Mouse (Mus musculus): ENCODE data around the gene Fam193a. TPM values are rescaled to one million over a fixed set of nuclear protein-coding genes. Genes with fewer than 3 reads are reported as not detected.

Fam193a gene
- polyA plus RNA-seq, 1 experiment from 2014 or later: 7.8 TPM

- Histone ChIP-seq H3K9ac (no peak overlapping the region), H3K27me3 (replicated peaks) (no peaks in the 10 kb centered on the region), H3K9me3 (replicated peaks) (peaks cover 6% of the 10 kb centered on the region; the same call in 1 of the 2 replicates), H3K4me2 (no peak overlapping the region), H3K4me1 (replicated peaks) (no peaks in the 10 kb centered on the region), H3K4me3 (no peak overlapping the region), H3K27ac (ENCODE audit: poor library complexity, severe bottlenecking) (no peak overlapping the region), H3K36me3 (peaks cover 12% of the 10 kb centered on the region)
- ATAC-seq (ENCODE audit: insufficient number of reproducible peaks, low FRiP score): no peak
- WGBS: 95% methylated on average over 5 of the region's 5 CpGs
Observed at GRCm38 (mm10) chr5:34385616-34386015, 15.9 kb downstream of the Fam193a start.

DNA sequence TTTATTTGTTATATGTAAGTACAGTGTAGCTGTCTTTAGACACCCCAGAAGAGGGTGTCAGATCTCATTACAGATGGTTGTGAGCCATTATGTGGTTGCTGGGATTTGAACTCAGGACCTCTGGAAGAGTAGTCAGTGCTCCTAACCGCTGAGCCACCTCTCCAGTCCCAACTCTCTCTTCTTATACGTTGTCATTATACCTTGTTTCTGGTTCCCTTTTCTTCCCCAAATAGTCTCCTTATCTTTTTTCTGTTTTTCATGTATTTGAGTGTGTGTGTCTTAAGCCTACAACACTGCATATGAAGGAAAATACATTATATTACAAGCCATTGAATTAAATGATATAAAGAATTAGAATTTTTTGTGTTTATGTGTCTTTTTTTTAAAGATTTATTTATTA, 17.0 kb downstream of the Fam193a start:
- peaks cover 6% of the 10 kb centered on the region; the same call in 1 of the 2 replicates for H3K9me3 ChIP-seq (replicated peaks)

DNA sequence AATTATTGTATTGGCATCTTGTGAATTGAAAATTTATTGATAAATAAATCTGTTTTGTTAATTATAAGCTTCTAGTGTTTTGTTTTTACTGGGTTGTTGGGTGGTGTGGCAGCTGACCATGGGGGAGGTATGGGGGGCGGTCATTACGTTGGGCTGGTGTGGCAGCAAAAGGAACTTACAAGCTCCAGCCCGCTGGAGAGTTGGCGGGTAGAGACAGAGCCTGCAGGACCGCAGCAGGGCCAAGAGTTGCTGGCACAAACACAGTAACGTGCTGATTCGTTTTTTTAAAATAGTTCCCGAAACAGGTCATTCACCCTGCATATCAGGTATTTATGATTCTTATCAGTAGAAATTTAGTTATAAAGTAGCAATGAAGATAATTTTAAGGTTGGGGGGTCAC, 23.5 kb downstream of the Fam193a start:
- no peak for ATAC-seq (ENCODE audit: insufficient number of reproducible peaks, low FRiP score)
- Histone ChIP-seq H3K4me1 (replicated peaks) (peaks cover 20% of the 10 kb centered on the region), H3K4me3 (no peak overlapping the region), H3K9ac (no peak overlapping the region), H3K36me3 (no peaks in the 10 kb centered on the region), H3K9me3 (replicated peaks) (no peaks in the 10 kb centered on the region), H3K27me3 (replicated peaks) (no peaks in the 10 kb centered on the region), H3K4me2 (no peak overlapping the region), H3K27ac (ENCODE audit: poor library complexity, severe bottlenecking) (no peak overlapping the region)
- 91% methylated on average over 8 of the region's 8 CpGs for WGBS

More for the DNA sequence above, 17.0 kb downstream of the Fam193a start:
- H3K4me2 ChIP-seq: no peak overlapping the region
- peaks cover 12% of the 10 kb centered on the region for H3K36me3 ChIP-seq
- H3K27ac ChIP-seq (ENCODE audit: poor library complexity, severe bottlenecking): no peak overlapping the region
- H3K27me3 ChIP-seq (replicated peaks): no peaks in the 10 kb centered on the region
- 91% methylated on average over 2 of the region's 2 CpGs for WGBS
- ATAC-seq (ENCODE audit: insufficient number of reproducible peaks, low FRiP score): no peak
- no peaks in the 10 kb centered on the region for H3K4me1 ChIP-seq (replicated peaks)
- no peak overlapping the region for H3K9ac ChIP-seq
- no peak overlapping the region for H3K4me3 ChIP-seq

GRCm38 (mm10) chr5:34395347-34395746, 25.6 kb downstream of the Fam193a start:
- ATAC-seq (ENCODE audit: insufficient number of reproducible peaks, low FRiP score): no peak
- no peak overlapping the region for H3K9ac ChIP-seq
- no peak overlapping the region for H3K4me2 ChIP-seq
- H3K36me3 ChIP-seq: no peaks in the 10 kb centered on the region
- H3K4me1 ChIP-seq (replicated peaks): peaks cover 29% of the 10 kb centered on the region
- H3K9me3 ChIP-seq (replicated peaks): no peaks in the 10 kb centered on the region
- no peak overlapping the region for H3K4me3 ChIP-seq
- no peaks in the 10 kb centered on the region for H3K27me3 ChIP-seq (replicated peaks)
- H3K27ac ChIP-seq (ENCODE audit: poor library complexity, severe bottlenecking): no peak overlapping the region
- WGBS: 85% methylated on average over 1 of the region's 1 CpGs

GRCm38 (mm10) chr5:34395850-34396540, 26.3 kb downstream of the Fam193a start:
- ATAC-seq (ENCODE audit: insufficient number of reproducible peaks, low FRiP score): no peak
- H3K9me3 ChIP-seq (replicated peaks): no peaks in the 10 kb centered on the region
- no peak overlapping the region for H3K27ac ChIP-seq (ENCODE audit: poor library complexity, severe bottlenecking)
- no peak overlapping the region for H3K9ac ChIP-seq
- H3K4me3 ChIP-seq: no peak overlapping the region
- H3K27me3 ChIP-seq (replicated peaks): no peaks in the 10 kb centered on the region
- peaks cover 29% of the 10 kb centered on the region for H3K4me1 ChIP-seq (replicated peaks)
- WGBS: 87% methylated on average over 2 of the region's 2 CpGs
- no peak overlapping the region for H3K4me2 ChIP-seq
- no peaks in the 10 kb centered on the region for H3K36me3 ChIP-seq

GRCm38 (mm10) chr5:34397866-34398265, 28.1 kb downstream of the Fam193a start:
- Histone ChIP-seq H3K27me3 (replicated peaks) (no peaks in the 10 kb centered on the region), H3K4me2 (no peak overlapping the region), H3K4me1 (replicated peaks) (peaks cover 41% of the 10 kb centered on the region), H3K27ac (ENCODE audit: poor library complexity, severe bottlenecking) (no peak overlapping the region), H3K4me3 (no peak overlapping the region), H3K9me3 (replicated peaks) (no peaks in the 10 kb centered on the region), H3K36me3 (no peaks in the 10 kb centered on the region), H3K9ac (no peak overlapping the region)
- no peak for ATAC-seq (ENCODE audit: insufficient number of reproducible peaks, low FRiP score)
- 91% methylated on average over 2 of the region's 2 CpGs for WGBS

GRCm38 (mm10) chr5:34398326-34398725, 28.6 kb downstream of the Fam193a start:
- H3K27ac ChIP-seq (ENCODE audit: poor library complexity, severe bottlenecking): no peak overlapping the region
- WGBS: 73% methylated on average over 1 of the region's 1 CpGs
- no peak overlapping the region for H3K4me2 ChIP-seq
- H3K27me3 ChIP-seq (replicated peaks): no peaks in the 10 kb centered on the region
- no peaks in the 10 kb centered on the region for H3K9me3 ChIP-seq (replicated peaks)
- H3K36me3 ChIP-seq: no peaks in the 10 kb centered on the region
- H3K4me3 ChIP-seq: no peak overlapping the region
- no peak overlapping the region for H3K9ac ChIP-seq
- no peak for ATAC-seq (ENCODE audit: insufficient number of reproducible peaks, low FRiP score)
- peaks cover 45% of the 10 kb centered on the region for H3K4me1 ChIP-seq (replicated peaks)

GRCm38 (mm10) chr5:34407366-34407918, 37.7 kb downstream of the Fam193a start:
- no peak overlapping the region for H3K27ac ChIP-seq (ENCODE audit: poor library complexity, severe bottlenecking)
- no peaks in the 10 kb centered on the region for H3K9me3 ChIP-seq (replicated peaks)
- H3K4me1 ChIP-seq (replicated peaks): peaks cover 46% of the 10 kb centered on the region
- WGBS: 92% methylated on average over 6 of the region's 6 CpGs
- no peak overlapping the region for H3K4me2 ChIP-seq
- H3K4me3 ChIP-seq: no peak overlapping the region
- ATAC-seq (ENCODE audit: insufficient number of reproducible peaks, low FRiP score): no peak
- no peak overlapping the region for H3K9ac ChIP-seq
- no peaks in the 10 kb centered on the region for H3K36me3 ChIP-seq
- H3K27me3 ChIP-seq (replicated peaks): no peaks in the 10 kb centered on the region

GRCm38 (mm10) chr5:34409002-34409401, 39.3 kb downstream of the Fam193a start:
- H3K9me3 ChIP-seq (replicated peaks): no peaks in the 10 kb centered on the region
- peaks cover 3% of the 10 kb centered on the region; the same call in 1 of the 2 replicates for H3K36me3 ChIP-seq
- no peak overlapping the region for H3K4me3 ChIP-seq
- WGBS: 86% methylated on average over 1 of the region's 1 CpGs
- no peak overlapping the region for H3K9ac ChIP-seq
- H3K27me3 ChIP-seq (replicated peaks): no peaks in the 10 kb centered on the region
- H3K4me2 ChIP-seq: no peak overlapping the region
- no peak for ATAC-seq (ENCODE audit: insufficient number of reproducible peaks, low FRiP score)
- H3K27ac ChIP-seq (ENCODE audit: poor library complexity, severe bottlenecking): no peak overlapping the region
- peaks cover 33% of the 10 kb centered on the region for H3K4me1 ChIP-seq (replicated peaks)

- Histone ChIP-seq H3K9ac (0 out of 2 replicates have a peak overlapping the region, but pooled peaks have one; percentile 3), H3K4me2 (0 out of 2 replicates have a peak overlapping the region, but pooled peaks have one; percentile 11), H3K36me3 (peaks cover 3% of the 10 kb centered on the region; the same call in 1 of the 2 replicates), H3K4me1 (replicated peaks) (peaks cover 30% of the 10 kb centered on the region), H3K27ac (ENCODE audit: poor library complexity, severe bottlenecking) (0 out of 2 replicates have a peak overlapping the region, but pooled peaks have one; percentile 29), H3K9me3 (replicated peaks) (no peaks in the 10 kb centered on the region), H3K4me3 (no peak overlapping the region), H3K27me3 (replicated peaks) (no peaks in the 10 kb centered on the region)
- 38% methylated on average over 4 of the region's 4 CpGs for WGBS
- ATAC-seq (ENCODE audit: insufficient number of reproducible peaks, low FRiP score): no peak
Observed at GRCm38 (mm10) chr5:34410819-34411218, 41.1 kb downstream of the Fam193a start.

DNA sequence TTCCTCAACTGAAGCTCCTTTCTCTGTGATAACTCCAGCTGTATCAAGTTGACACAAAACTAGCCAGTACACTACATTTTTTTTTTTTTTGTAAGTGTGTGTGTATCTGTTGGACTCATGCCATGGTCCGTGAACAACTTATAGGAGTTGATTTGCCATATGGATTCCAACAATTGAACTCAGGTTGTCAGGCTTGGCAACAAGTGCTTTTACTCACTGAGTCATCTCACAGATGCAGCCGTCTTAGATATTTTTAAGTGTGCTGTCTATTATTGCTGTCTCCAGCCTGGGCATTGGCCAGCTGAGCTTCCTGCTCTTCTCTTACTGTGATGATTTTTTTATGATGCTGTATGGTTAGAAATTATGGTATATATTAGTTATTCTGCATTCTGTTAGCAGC, 44.2 kb downstream of the Fam193a start:
- H3K4me2 ChIP-seq: no peak overlapping the region
- peaks cover 3% of the 10 kb centered on the region; the same call in 1 of the 2 replicates for H3K36me3 ChIP-seq
- no peaks in the 10 kb centered on the region for H3K27me3 ChIP-seq (replicated peaks)
- WGBS: 55% methylated on average over 2 of the region's 2 CpGs
- H3K9me3 ChIP-seq (replicated peaks): no peaks in the 10 kb centered on the region
- no peak for ATAC-seq (ENCODE audit: insufficient number of reproducible peaks, low FRiP score)
- H3K4me1 ChIP-seq (replicated peaks): peaks cover 35% of the 10 kb centered on the region
- no peak overlapping the region for H3K27ac ChIP-seq (ENCODE audit: poor library complexity, severe bottlenecking)
- no peak overlapping the region for H3K4me3 ChIP-seq
- H3K9ac ChIP-seq: no peak overlapping the region
